Mouse (Mus musculus) CH12.LX (cell line): ENCODE results near the gene Gm47955. TPM values are rescaled to one million over a fixed set of nuclear protein-coding genes. Genes with fewer than 3 reads are reported as not detected.

Experiments used
- DNase-seq: peaks from one replicate; pipeline ENCODE4 v3.0.0-alpha.2; 2013; ENCODE audit errors: extremely low read depth
- H3K27ac ChIP-seq: 2 replicates; pipeline ENCODE4 v1.5.1; 2012; ENCODE audit warnings: low read depth, mild to moderate bottlenecking, control low read depth, moderate library complexity; ENCODE audit not compliant: insufficient read depth
- H3K27me3 ChIP-seq: replicated peaks from 2 replicates; pipeline ENCODE3; 2012; ENCODE audit warnings: inconsistent platforms
- H3K36me3 ChIP-seq, 2 experiments: replicated peaks in 1 of 2; 2 replicates each; pipeline versions ENCODE3 to v1.6.1; 2012; ENCODE audit warnings: inconsistent platforms in 1 of 2, low read length in 1 of 2, mild to moderate bottlenecking in 1 of 2, mixed read lengths in 1 of 2, moderate library complexity in 1 of 2; ENCODE audit not compliant: control insufficient read depth in 1 of 2, insufficient read depth in 1 of 2
- H3K4me1 ChIP-seq, 2 experiments: 2 replicates each; pipeline ENCODE4 v1.6.1; 2012; ENCODE audit warnings: inconsistent platforms in 1 of 2, moderate library complexity in 1 of 2; ENCODE audit not compliant: insufficient read depth in 2 of 2, control insufficient read depth in 1 of 2
- H3K4me2 ChIP-seq: 2 replicates; pipeline ENCODE4 v1.6.1; 2012; ENCODE audit warnings: low read depth, mild to moderate bottlenecking, control low read depth; ENCODE audit not compliant: poor library complexity, insufficient read depth, severe bottlenecking
- H3K4me3 ChIP-seq, 3 experiments: fragments of 150-350 bp in 1 of 3; sonication (generic) in 1 of 3; replicated peaks in 1 of 3; 2 replicates each; pipeline versions ENCODE3 to v1.5.1; 2011 to 2012; ENCODE audit warnings: low read depth in 2 of 3, low read length in 2 of 3, mild to moderate bottlenecking in 2 of 3, moderate library complexity in 2 of 3, control low read depth in 1 of 3, improper control_type of control experiment in 1 of 3, inconsistent platforms in 1 of 3, mixed read lengths in 1 of 3; ENCODE audit not compliant: poor library complexity in 1 of 3
- H3K79me2 ChIP-seq: replicated peaks from 2 replicates; pipeline ENCODE4 v1.6.1; 2012; ENCODE audit warnings: mild to moderate bottlenecking, moderate library complexity; ENCODE audit not compliant: control insufficient read depth, poor library complexity, insufficient read depth, severe bottlenecking; ENCODE audit errors: extremely low read depth
- H3K9ac ChIP-seq: 2 replicates; pipeline ENCODE4 v1.6.1; 2012; ENCODE audit warnings: low read depth, mild to moderate bottlenecking, control low read depth, moderate library complexity; ENCODE audit not compliant: insufficient read depth
- H3K9me3 ChIP-seq: replicated peaks from 2 replicates; pipeline ENCODE3; 2012; ENCODE audit warnings: low read length, inconsistent platforms, mixed read lengths
- BHLHE40 ChIP-seq: IDR thresholded peaks from 2 replicates; pipeline ENCODE4 v1.6.1; 2011; ENCODE audit warnings: mild to moderate bottlenecking, low read depth, low read length, improper control_type of control experiment
- CHD1 ChIP-seq: IDR thresholded peaks from 2 replicates; pipeline ENCODE4 v1.6.1; 2012; ENCODE audit warnings: low read depth, low read length, improper control_type of control experiment, inconsistent platforms
- CHD2 ChIP-seq: IDR thresholded peaks from 2 replicates; pipeline ENCODE4 v1.6.1; 2011; ENCODE audit warnings: low read length, improper control_type of control experiment
- CTCF ChIP-seq, 2 experiments: IDR thresholded peaks in 1 of 2; conservative IDR thresholded peaks in 1 of 2; 2 replicates each; pipeline ENCODE4 v1.5.1; 2011 to 2012; ENCODE audit warnings: low read depth in 2 of 2, low read length in 2 of 2, improper control_type of control experiment in 1 of 2, inconsistent platforms in 1 of 2, mild to moderate bottlenecking in 1 of 2, moderate library complexity in 1 of 2
- E2F4 ChIP-seq: IDR thresholded peaks from 2 replicates; pipeline ENCODE4 v1.6.1; 2011; ENCODE audit warnings: low read depth, low read length, improper control_type of control experiment; ENCODE audit not compliant: insufficient replicate concordance
- ELF1 ChIP-seq: IDR thresholded peaks from 2 replicates; pipeline ENCODE4 v1.6.1; 2014; ENCODE audit warnings: low read depth, mild to moderate bottlenecking, inconsistent platforms, low read length, improper control_type of control experiment
- EP300 ChIP-seq: IDR thresholded peaks from 2 replicates; pipeline ENCODE4 v1.6.1; 2011; ENCODE audit warnings: low read length, improper control_type of control experiment
- ETS1 ChIP-seq: conservative IDR thresholded peaks from 2 replicates; pipeline ENCODE4 v1.6.1; 2012; ENCODE audit warnings: low read depth, mild to moderate bottlenecking, inconsistent platforms, low read length, improper control_type of control experiment, moderate library complexity
- GABPA ChIP-seq: IDR thresholded peaks from 2 replicates; pipeline ENCODE4 v1.6.1; 2012; ENCODE audit warnings: low read depth, low read length, improper control_type of control experiment, inconsistent platforms; ENCODE audit not compliant: insufficient replicate concordance
- HCFC1 ChIP-seq: IDR thresholded peaks from 2 replicates; pipeline ENCODE4 v1.6.1; 2012; ENCODE audit warnings: low read depth, mild to moderate bottlenecking, inconsistent platforms, low read length, improper control_type of control experiment
- IRF4 ChIP-seq: IDR thresholded peaks from 2 replicates; pipeline ENCODE4 v1.6.1; 2014; ENCODE audit warnings: low read depth, mild to moderate bottlenecking, inconsistent platforms, low read length, improper control_type of control experiment
- JUN ChIP-seq: IDR thresholded peaks from 2 replicates; pipeline ENCODE4 v1.6.1; 2011; ENCODE audit warnings: low read depth, mild to moderate bottlenecking, low read length, improper control_type of control experiment, moderate library complexity; ENCODE audit not compliant: insufficient read depth
- JUND ChIP-seq: conservative IDR thresholded peaks from 2 replicates; pipeline ENCODE4 v1.6.1; 2011; ENCODE audit warnings: low read depth, low read length, improper control_type of control experiment
- KAT2A ChIP-seq: IDR thresholded peaks from 2 replicates; pipeline ENCODE4 v1.6.1; 2012; ENCODE audit warnings: low read length, improper control_type of control experiment, inconsistent platforms; ENCODE audit not compliant: insufficient replicate concordance
- MAFK ChIP-seq: IDR thresholded peaks from 2 replicates; pipeline ENCODE4 v1.6.1; 2011; ENCODE audit warnings: low read length, improper control_type of control experiment; ENCODE audit not compliant: insufficient replicate concordance
- MAX ChIP-seq: IDR thresholded peaks from 2 replicates; pipeline ENCODE4 v1.6.1; 2011; ENCODE audit warnings: low read length, improper control_type of control experiment
- MAZ ChIP-seq: IDR thresholded peaks from 2 replicates; pipeline ENCODE4 v1.6.1; 2012; ENCODE audit warnings: low read depth, mild to moderate bottlenecking, inconsistent platforms, low read length, improper control_type of control experiment, moderate library complexity
- MEF2A ChIP-seq: IDR thresholded peaks from 2 replicates; pipeline ENCODE4 v1.6.1; 2014; ENCODE audit warnings: low read depth, mild to moderate bottlenecking, inconsistent platforms, low read length, improper control_type of control experiment, borderline replicate concordance
- MXI1 ChIP-seq: IDR thresholded peaks from 2 replicates; pipeline ENCODE4 v1.6.1; 2011; ENCODE audit warnings: mild to moderate bottlenecking, low read depth, low read length, improper control_type of control experiment
- MYC ChIP-seq: IDR thresholded peaks from 2 replicates; pipeline ENCODE4 v1.6.1; 2011; ENCODE audit warnings: low read depth, mild to moderate bottlenecking, improper control_type of control experiment, low read length
- NELFE ChIP-seq: IDR thresholded peaks from 2 replicates; pipeline ENCODE4 v1.6.1; 2011; ENCODE audit warnings: low read depth, low read length, improper control_type of control experiment
- NRF1 ChIP-seq: IDR thresholded peaks from 2 replicates; pipeline ENCODE4 v1.6.1; 2014; ENCODE audit warnings: low read depth, mild to moderate bottlenecking, inconsistent platforms, low read length, improper control_type of control experiment, moderate library complexity
- PAX5 ChIP-seq: IDR thresholded peaks from 2 replicates; pipeline ENCODE4 v1.6.1; 2012; ENCODE audit warnings: low read length, inconsistent platforms, mixed read lengths
- POLR2A ChIP-seq: IDR thresholded peaks from 2 replicates; pipeline ENCODE4 v1.6.1; 2011; ENCODE audit warnings: low read depth, mild to moderate bottlenecking, improper control_type of control experiment, low read length
- POLR2AphosphoS2 ChIP-seq: IDR thresholded peaks from 2 replicates; pipeline ENCODE4 v1.6.1; 2011; ENCODE audit warnings: low read depth, low read length, improper control_type of control experiment
- RAD21 ChIP-seq: IDR thresholded peaks from 2 replicates; pipeline ENCODE4 v1.6.1; 2011; ENCODE audit warnings: low read depth, mild to moderate bottlenecking, low read length, improper control_type of control experiment, moderate library complexity
- RCOR1 ChIP-seq: conservative IDR thresholded peaks from 2 replicates; pipeline ENCODE4 v1.6.1; 2012; ENCODE audit warnings: low read depth, mild to moderate bottlenecking, inconsistent platforms, low read length, improper control_type of control experiment
- SIN3A ChIP-seq: IDR thresholded peaks from 2 replicates; pipeline ENCODE4 v1.6.1; 2012; ENCODE audit warnings: low read length, improper control_type of control experiment, inconsistent platforms
- SMC3 ChIP-seq: IDR thresholded peaks from 2 replicates; pipeline ENCODE4 v1.6.1; 2011; ENCODE audit warnings: low read depth, low read length, improper control_type of control experiment
- TBP ChIP-seq: conservative IDR thresholded peaks from 2 replicates; pipeline ENCODE4 v1.6.1; 2011; ENCODE audit warnings: low read depth, low read length, improper control_type of control experiment
- TCF12 ChIP-seq: IDR thresholded peaks from 2 replicates; pipeline ENCODE4 v1.6.1; 2014; ENCODE audit warnings: low read depth, mild to moderate bottlenecking, inconsistent platforms, low read length, improper control_type of control experiment
- UBTF ChIP-seq: IDR thresholded peaks from 2 replicates; pipeline ENCODE4 v1.6.1; 2012; ENCODE audit warnings: low read depth, mild to moderate bottlenecking, inconsistent platforms, low read length, improper control_type of control experiment, moderate library complexity
- USF1 ChIP-seq: IDR thresholded peaks from 2 replicates; pipeline ENCODE4 v1.6.1; 2014; ENCODE audit warnings: low read depth, mild to moderate bottlenecking, inconsistent platforms, low read length, improper control_type of control experiment
- USF2 ChIP-seq: conservative IDR thresholded peaks from 2 replicates; pipeline ENCODE4 v1.6.1; 2011; ENCODE audit warnings: low read depth, low read length, improper control_type of control experiment
- ZC3H11A ChIP-seq: IDR thresholded peaks from 2 replicates; pipeline ENCODE4 v1.6.1; 2012; ENCODE audit warnings: low read depth, mild to moderate bottlenecking, inconsistent platforms, low read length, improper control_type of control experiment
- ZKSCAN1 ChIP-seq: IDR thresholded peaks from 2 replicates; pipeline ENCODE4 v1.6.1; 2012; ENCODE audit warnings: low read depth, inconsistent platforms, low read length, improper control_type of control experiment, borderline replicate concordance
- ZMIZ1 ChIP-seq: IDR thresholded peaks from 2 replicates; pipeline ENCODE4 v1.6.1; 2012; ENCODE audit warnings: low read depth, mild to moderate bottlenecking, inconsistent platforms, low read length, improper control_type of control experiment
- ZNF384 ChIP-seq: IDR thresholded peaks from 2 replicates; pipeline ENCODE4 v1.6.1; 2012; ENCODE audit warnings: low read depth, low read length, improper control_type of control experiment, inconsistent platforms
- dilution Hi-C: fragments of 300-500 bp; cut with MboI; formaldehyde crosslinking; loops from 2 replicates; pipeline ENCODE4 v1.14.3; 2020; ENCODE audit warnings: low sequenced_read_pairs; ENCODE audit not compliant: extremely low pct_unique_long_range_greater_than_20kb, extremely low pct_ligation_motif_present
- in situ Hi-C: fragments of 300-500 bp; cut with MboI; formaldehyde crosslinking; loops from 3 replicates; pipeline ENCODE4 v1.14.3; 2019; ENCODE audit warnings: low sequenced_read_pairs, low pct_ligation_motif_present, low pct_unique_long_range_greater_than_20kb, mixed read lengths
- polyA plus RNA-seq: library from polyadenylated mRNA; unstranded; fragments of >175 nt; gene quantifications from 2 replicates; pipeline ENCODE4 v1.2.1, GENCODE M21; 2012; ENCODE audit warnings: low read depth; ENCODE audit not compliant: insufficient read length
- total RNA-seq, 2 experiments: library from RNA; depleted of rRNA; stranded (reverse); fragments of 300-350 nt in 1 of 2; fragments of >200 nt in 1 of 2; gene quantifications; 2 replicates each; pipeline ENCODE4 v1.2.3; 2012 to 2014

The Gm47955 gene
- total and polyA plus RNA-seq, 3 experiments, result not detected

DNA sequence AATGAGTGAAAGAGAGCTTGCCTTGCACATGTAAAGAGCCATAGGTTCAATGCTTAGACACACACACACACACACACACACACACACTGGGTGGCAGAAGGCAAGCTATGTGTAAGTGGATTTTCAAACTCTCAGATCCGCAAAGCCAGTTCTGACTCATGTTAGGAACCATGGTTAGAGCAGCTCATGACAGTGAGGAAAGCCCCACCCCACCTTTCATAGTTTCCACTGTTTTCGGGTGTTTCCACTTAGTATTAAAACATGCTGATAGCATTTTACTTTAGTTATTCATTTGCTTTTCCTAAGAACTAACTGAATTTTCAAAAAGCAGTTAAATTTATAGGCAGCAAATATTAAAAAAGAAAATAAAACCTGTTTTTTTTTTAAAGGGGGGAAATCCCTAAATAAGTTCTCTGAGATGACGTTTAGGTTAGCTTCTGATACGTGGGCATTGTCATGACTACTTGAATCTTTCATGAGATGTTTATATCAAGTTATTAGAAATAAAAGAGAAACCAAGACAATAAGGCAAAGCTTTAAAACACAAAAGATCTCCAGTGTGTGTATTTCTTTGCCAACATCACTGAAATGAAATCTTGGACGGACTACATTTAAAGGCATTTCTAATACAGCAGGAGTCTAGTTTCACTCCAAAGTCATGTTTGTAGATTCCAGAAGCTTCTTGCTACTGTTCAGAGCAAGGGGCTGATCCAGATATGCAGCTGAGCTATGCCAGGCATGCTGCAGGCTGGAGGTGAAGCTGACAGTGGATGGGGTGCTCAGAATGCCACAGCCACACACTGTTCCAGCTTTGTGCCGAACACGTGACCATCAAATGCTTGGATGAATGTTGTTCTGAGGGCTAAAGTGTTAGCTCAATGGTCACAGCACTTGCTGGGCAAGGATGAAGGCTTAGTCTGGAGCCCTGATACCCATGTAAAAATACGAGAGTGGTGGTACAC, 46.4 kb downstream of the Gm47955 start:
- TF ChIP-seq ZMIZ1 (no peak), ZC3H11A (no peak), NELFE (no peak), NRF1 (0 out of 2 replicates have a peak, but pooled peaks have one; percentile 16), ZNF384 (peak; percentile 81), KAT2A (no peak), SIN3A (peak; percentile 81), MAZ (peak; percentile 76), BHLHE40 (peak; percentile 84), ELF1 (peak; percentile 39; the same call in 1 of the 2 replicates), GABPA (no peak), RCOR1 (peak; percentile 97), ZKSCAN1 (no peak), IRF4 (peak; percentile 99), MAX (peak; percentile 82), USF1 (no peak), USF2 (no peak), JUND (peak; percentile 91), SMC3 (peak; percentile 12; the same call in 1 of the 2 replicates), UBTF (no peak), CHD2 (peak; percentile 78), POLR2AphosphoS2 (no peak), CHD1 (peak; percentile 81), MEF2A (peak; percentile 84), CTCF (conservative IDR thresholded peaks at IDR 0.05 in 1 of 2, IDR thresholded peaks at IDR 0.05 in 1 of 2; ENCODE audit: low read depth in 2 of 2, low read length in 2 of 2) (no peak), TBP (no peak), MXI1 (peak; percentile 80), ETS1 (peak; percentile 91), MAFK (peak; percentile 49; the same call in 1 of the 2 replicates), EP300 (peak; percentile 97), MYC (peak; percentile 88), POLR2A (no peak), RAD21 (no peak; the same call in 1 of the 2 replicates), PAX5 (no peak), TCF12 (peak; percentile 88), HCFC1 (peak; percentile 18; the same call in 1 of the 2 replicates), E2F4 (no peak), JUN (peak; percentile 89)

More for the DNA sequence above, 46.4 kb downstream of the Gm47955 start:
- Histone ChIP-seq H3K9ac (no peak overlapping the region), H3K4me3 (peak overlapping the region in 1 of 3 experiments; percentile 8), H3K27ac (no peak overlapping the region), H3K4me1 (peaks cover 11 to 38% of the 10 kb centered on the region in 2 experiments), H3K27me3 (no peaks in the 10 kb centered on the region), H3K79me2 (no peaks in the 10 kb centered on the region), H3K36me3 (no peaks in the 10 kb centered on the region), H3K4me2 (peak overlapping the region; percentile 2; the same call in 1 of the 2 replicates), H3K9me3 (peaks cover 6% of the 10 kb centered on the region)
- dilution Hi-C loops, result no loop called here
- in situ Hi-C loops, result no loop called here
- peak; percentile 84 for DNase-seq
